Comparison of ENCODE assay signal across 19 mouse cellular contexts in genomic region chr17:84107497-84107896, GRCm38 (mm10).
DNase-seq lines count a peak whose midpoint lies in the region; ATAC-seq and TF ChIP-seq lines count a peak whose summit lies in the region.
"Had no signal": no experiment of that assay in that cellular context is flagged by ENCODE, and none has a peak within 500 bp of the region (broad histone marks: within the 10 kb centered on the region; RNA-seq: fewer than 3 reads in every experiment).

No protein-coding gene starts in this region.

- dilution Hi-C loops in CH12.LX (cut with MboI; ENCODE audit: extremely low pct_ligation_motif_present, extremely low pct_unique_long_range_greater_than_20kb, low sequenced_read_pairs) = no loop called here

- TF ChIP-seq CTCF in liver, adult 2 months (IDR thresholded peaks at IDR 0.05; ENCODE audit: low read depth, low read length) = no peak
- no peak for TF ChIP-seq CTCF in CH12.LX (conservative IDR thresholded peaks at IDR 0.05 in 1 of 2, IDR thresholded peaks at IDR 0.05 in 1 of 2; ENCODE audit: low read depth in 2 of 2, low read length in 2 of 2)
- TF ChIP-seq CTCF in bone marrow, adult 2 months (IDR thresholded peaks at IDR 0.05; ENCODE audit: control insufficient read depth, insufficient read depth, low read length) = no peak
- no peak for TF ChIP-seq CTCF in kidney, adult 2 months (conservative IDR thresholded peaks at IDR 0.05; ENCODE audit: insufficient read depth, insufficient read length, low read depth, low read length)

- no peaks in the 10 kb centered on the region for H3K79me2 ChIP-seq in liver, adult 2 months (ENCODE audit: control insufficient read depth, insufficient read depth, low read length)
- H3K79me2 ChIP-seq in CH12.LX (replicated peaks; ENCODE audit: control insufficient read depth, extremely low read depth, insufficient read depth, poor library complexity, severe bottlenecking) = no peaks in the 10 kb centered on the region

- no peaks in the 10 kb centered on the region for H3K27me3 ChIP-seq in liver, adult 2 months (ENCODE audit: control insufficient read depth, insufficient read depth, low read length)
- no peaks in the 10 kb centered on the region for H3K27me3 ChIP-seq in liver, embryonic 11.5 days (replicated peaks; ENCODE audit: control insufficient read depth, insufficient read depth, low read length)
- no peaks in the 10 kb centered on the region for H3K27me3 ChIP-seq in CH12.LX (replicated peaks)
- H3K27me3 ChIP-seq in kidney, adult 2 months (replicated peaks; ENCODE audit: control insufficient read depth, insufficient read depth, low read length) = no peaks in the 10 kb centered on the region
- H3K27me3 ChIP-seq: embryonic facial prominence, embryonic 15.5 days; hindbrain, embryonic 15.5 days had no signal

- no peak for TF ChIP-seq EP300 in CH12.LX (IDR thresholded peaks at IDR 0.05; ENCODE audit: low read length)

- TF ChIP-seq RAD21 in CH12.LX (IDR thresholded peaks at IDR 0.05; ENCODE audit: low read depth, low read length) = no peak

- no peak for TF ChIP-seq POLR2A in liver, adult 2 months (IDR thresholded peaks at IDR 0.05; ENCODE audit: extremely low read depth, insufficient read depth, low read length)
- no peak for TF ChIP-seq POLR2A in CH12.LX (IDR thresholded peaks at IDR 0.05; ENCODE audit: low read depth, low read length)
- TF ChIP-seq POLR2A in bone marrow, adult 2 months (IDR thresholded peaks at IDR 0.05; ENCODE audit: borderline replicate concordance, control insufficient read depth, low read depth, low read length) = no peak
- TF ChIP-seq POLR2A in kidney, adult 2 months (IDR thresholded peaks at IDR 0.05; ENCODE audit: low read depth, low read length) = no peak

- 0 out of 2 replicates have a peak overlapping the region, but pooled peaks have one; percentile 24 for H3K27ac ChIP-seq in liver, adult 2 months (replicated peaks; ENCODE audit: insufficient read depth, low read depth, low read length)
- H3K27ac ChIP-seq in liver, embryonic 11.5 days (ENCODE audit: low read depth, low read length) = no peak overlapping the region
- no peak overlapping the region for H3K27ac ChIP-seq in CH12.LX (ENCODE audit: insufficient read depth, low read depth)
- H3K27ac ChIP-seq in bone marrow, adult 2 months (ENCODE audit: control insufficient read depth, insufficient read depth, low read depth, low read length, poor library complexity) = peak overlapping the region; percentile 64
- H3K27ac ChIP-seq in kidney, adult 2 months (ENCODE audit: insufficient read depth, low read depth, low read length) = no peak overlapping the region
- H3K27ac ChIP-seq: embryonic facial prominence, embryonic 15.5 days; hindbrain, embryonic 15.5 days; left cerebral cortex, adult 2 months had no signal

- no peaks in the 10 kb centered on the region for H3K36me3 ChIP-seq in liver, adult 2 months (ENCODE audit: control insufficient read depth, insufficient read depth, low read length)
- H3K36me3 ChIP-seq in liver, embryonic 11.5 days (ENCODE audit: control insufficient read depth, insufficient read depth, low read length) = no peaks in the 10 kb centered on the region
- H3K36me3 ChIP-seq in CH12.LX (replicated peaks in 1 of 2; ENCODE audit: control insufficient read depth in 1 of 2, insufficient read depth in 1 of 2, low read length in 1 of 2) = no peaks in the 10 kb centered on the region
- no peaks in the 10 kb centered on the region for H3K36me3 ChIP-seq in kidney, adult 2 months (ENCODE audit: control insufficient read depth, insufficient read depth, low read length)
- H3K36me3 ChIP-seq: embryonic facial prominence, embryonic 15.5 days; hindbrain, embryonic 15.5 days had no signal

- 0 out of 2 replicates have a peak, but pooled peaks cover 3% of the 10 kb centered on the region for H3K4me1 ChIP-seq in liver, adult 2 months (ENCODE audit: control insufficient read depth, insufficient read depth, low read length)
- H3K4me1 ChIP-seq in liver, embryonic 11.5 days (replicated peaks; ENCODE audit: control insufficient read depth, insufficient read depth, low read length) = peaks cover 9% of the 10 kb centered on the region
- peaks cover 2 to 14% of the 10 kb centered on the region in 2 experiments; a peak in 2 of 4 replicates for H3K4me1 ChIP-seq in CH12.LX (ENCODE audit: control insufficient read depth in 1 of 2, insufficient read depth in 2 of 2)
- H3K4me1 ChIP-seq in bone marrow, adult 2 months (ENCODE audit: control insufficient read depth, insufficient read depth, low read length) = peaks cover 15% of the 10 kb centered on the region
- no peaks in the 10 kb centered on the region for H3K4me1 ChIP-seq in kidney, adult 2 months (ENCODE audit: control insufficient read depth, insufficient read depth, low read length)
- H3K4me1 ChIP-seq: hindbrain, embryonic 15.5 days had no signal

- no peaks in the 10 kb centered on the region for H3K9me3 ChIP-seq in liver, embryonic 11.5 days (ENCODE audit: control insufficient read depth, low read length)
- no peaks in the 10 kb centered on the region for H3K9me3 ChIP-seq in CH12.LX (replicated peaks; ENCODE audit: low read length)
- H3K9me3 ChIP-seq: embryonic facial prominence, embryonic 15.5 days; hindbrain, embryonic 15.5 days had no signal

- 87% methylated on average over 3 of the region's 3 CpGs for whole genome bisulfite sequencing in liver, adult 2 months
- 75% methylated on average over 3 of the region's 3 CpGs for WGBS in liver, embryonic 11.5 days
- 65% methylated on average over 3 of the region's 3 CpGs for WGBS in bone marrow, adult 2 months
- 86% methylated on average over 3 of the region's 3 CpGs for WGBS in kidney, adult 2 months

- H3K4me2 ChIP-seq in liver, embryonic 11.5 days = no peak overlapping the region
- H3K4me2 ChIP-seq in CH12.LX (ENCODE audit: insufficient read depth, low read depth, poor library complexity, severe bottlenecking) = no peak overlapping the region
- H3K4me2 ChIP-seq: embryonic facial prominence, embryonic 15.5 days; heart, embryonic 11.5 days; hindbrain, embryonic 15.5 days had no signal

- no peak overlapping the region for H3K4me3 ChIP-seq in liver, adult 2 months (ENCODE audit: insufficient read depth, low read depth, low read length)
- no peak overlapping the region for H3K4me3 ChIP-seq in liver, embryonic 11.5 days (ENCODE audit: low read depth, low read length)
- no peak overlapping the region for H3K4me3 ChIP-seq in CH12.LX (replicated peaks in 1 of 3; ENCODE audit: low read depth in 2 of 3, low read length in 2 of 3, poor library complexity in 1 of 3)
- H3K4me3 ChIP-seq in bone marrow, adult 2 months (replicated peaks; ENCODE audit: control insufficient read depth, low read depth, low read length) = no peak overlapping the region
- H3K4me3 ChIP-seq in kidney, adult 2 months (ENCODE audit: insufficient read depth, low read depth, low read length) = no peak overlapping the region
- H3K4me3 ChIP-seq: embryonic facial prominence, embryonic 15.5 days; hindbrain, embryonic 15.5 days; left cerebral cortex, adult 2 months had no signal

- no peak for DNase-seq in liver, adult 2 months (ENCODE audit: extremely low read depth, low read depth, low spot score)
- no peak for DNase-seq in liver, embryonic 11.5 days (ENCODE audit: low spot score)
- no peak for DNase-seq in CH12.LX (ENCODE audit: extremely low read depth)
- no peak for DNase-seq in cerebellum, adult 11-12 months
- DNase-seq in adrenal gland, postnatal 36 days = no peak
- no peak for DNase-seq in kidney, adult 2 months
- DNase-seq: cerebellum, adult 8-10 months; forebrain, postnatal 0 days; kidney, postnatal 4 days; layer of hippocampus, adult 9-11 months; lung, postnatal 14 days; thymus, postnatal 14 days had no signal

- in situ Hi-C loops in CH12.LX (cut with MboI; ENCODE audit: low pct_ligation_motif_present, low pct_unique_long_range_greater_than_20kb, low sequenced_read_pairs) = no loop called here

- H3K9ac ChIP-seq in liver, adult 2 months (ENCODE audit: low read depth, low read length) = no peak overlapping the region
- H3K9ac ChIP-seq in liver, embryonic 11.5 days (ENCODE audit: low read depth, low read length) = no peak overlapping the region
- H3K9ac ChIP-seq in CH12.LX (ENCODE audit: insufficient read depth, low read depth) = no peak overlapping the region
- H3K9ac ChIP-seq: embryonic facial prominence, embryonic 15.5 days; forebrain, postnatal 0 days; hindbrain, embryonic 15.5 days had no signal

- ATAC-seq in liver, embryonic 11.5 days (replicated peaks; ENCODE audit: low FRiP score) = no peak
- peak; percentile 71 for ATAC-seq in megakaryocyte, adult 5-6 weeks (ENCODE audit: poor library complexity, severe bottlenecking)
- ATAC-seq: forebrain, postnatal 0 days; midbrain, embryonic 16.5 days had no signal

TF ChIP-seq in CH12.LX, 34 proteins besides CTCF, POLR2A, EP300 and RAD21:
- peak; percentile 70 for TF ChIP-seq BHLHE40 (IDR thresholded peaks at IDR 0.05; ENCODE audit: low read depth, low read length)
- no peak for TF ChIP-seq USF2 (conservative IDR thresholded peaks at IDR 0.05; ENCODE audit: low read depth, low read length)
- TF ChIP-seq ETS1 (conservative IDR thresholded peaks at IDR 0.05; ENCODE audit: low read depth, low read length) = peak; percentile 28; the same call in 1 of the 2 replicates

Comparison
In these comparisons a context has a peak if more than half of its experiments do, and no peak if none do; other contexts are left out.
1. H3K27ac ChIP-seq: peak in liver, adult 2 months (single experiment) and bone marrow, adult 2 months (single experiment); none in liver, embryonic 11.5 days (single experiment), CH12.LX (single experiment) and kidney, adult 2 months (single experiment).